Mouse (Mus musculus) erythroblast, adult 5-6 weeks (primary cell): ENCODE measurements at regions not wholly inside any gene's neighbourhood (a gene's known extent, or its start where the extent isn't known, plus 50 kb on each side); places are given as distances from the start of the nearest gene placed in this dataset.

Experiments
- ATAC-seq: replicated peaks from 2 replicates; pipeline ENCODE4 v1.8.0; 2016; ENCODE audit warnings: moderate number of reproducible peaks, mild to moderate bottlenecking, moderate TSS enrichment, inconsistent platforms; ENCODE audit not compliant: poor library complexity, low FRiP score, severe bottlenecking

GRCm38 (mm10) chr10:119061349-119061850 is 178.5 kb downstream of the Cand1 start:
- ATAC-seq = no peak

- no peak for ATAC-seq
Observed at GRCm38 (mm10) chr10:119058493-119059020, 181.3 kb downstream of the Cand1 start.

DNA sequence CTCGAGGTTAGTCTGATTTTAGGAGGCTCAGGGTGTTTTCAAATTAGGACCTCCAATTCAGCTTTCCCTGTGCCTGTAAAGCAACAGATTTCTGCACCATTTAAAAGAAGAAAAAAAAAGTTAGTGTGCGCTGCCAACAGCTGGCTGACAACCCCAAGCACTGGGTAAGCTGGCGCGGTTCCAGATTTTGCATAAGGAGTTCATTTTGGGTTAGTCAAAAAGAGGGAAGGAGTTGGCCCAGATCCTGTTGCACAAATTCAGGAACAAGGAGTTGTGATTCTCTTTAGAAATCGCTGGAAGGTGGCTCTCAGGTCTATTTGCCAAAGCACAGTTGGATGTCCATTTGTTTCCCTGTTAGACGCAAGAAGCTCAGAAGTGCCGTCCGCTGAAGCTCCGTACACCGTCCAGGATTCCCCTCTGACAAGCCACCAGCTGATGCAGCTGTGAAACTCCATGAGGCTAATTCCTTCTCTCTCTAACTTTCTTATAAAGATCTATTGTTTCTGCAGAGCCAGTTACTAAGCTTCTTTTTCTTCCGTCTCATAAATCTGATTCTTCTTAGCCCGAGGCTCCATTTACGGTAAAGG is 184.6 kb downstream of the Cand1 start:
- ATAC-seq = no peak

- ATAC-seq = no peak
Observed at GRCm38 (mm10) chr10:119054191-119055175, 184.5 kb upstream of the Dyrk2 start.

DNA sequence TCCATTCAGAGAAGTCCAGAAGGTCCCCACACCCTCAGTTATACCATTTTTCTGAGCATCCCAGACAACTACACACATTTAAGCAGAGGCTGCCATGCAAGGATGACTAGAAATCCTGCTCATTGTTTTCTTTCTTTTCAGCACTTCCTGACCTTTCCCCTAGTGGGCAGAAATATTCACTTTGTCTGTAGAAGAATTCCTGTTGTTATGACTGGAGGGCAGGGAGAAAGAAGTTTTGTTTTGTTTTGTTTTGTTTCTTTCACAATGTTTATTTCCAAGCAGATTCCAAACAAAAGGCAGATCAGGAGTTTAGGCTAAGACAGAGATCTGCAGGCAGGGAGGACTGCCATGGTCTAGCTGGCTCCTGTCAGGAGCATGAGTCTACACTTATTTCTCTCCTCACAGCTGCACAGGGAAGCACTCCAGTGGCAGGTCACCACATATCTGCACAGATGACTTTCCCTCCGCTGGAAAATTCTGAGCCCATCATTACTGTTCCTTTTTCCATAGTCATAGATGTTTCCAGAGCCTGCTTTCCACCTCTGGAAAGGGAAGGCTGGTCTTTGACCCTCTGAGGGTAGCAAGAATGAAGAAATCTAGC is 182.5 kb upstream of the Dyrk2 start:
- ATAC-seq = no peak

DNA sequence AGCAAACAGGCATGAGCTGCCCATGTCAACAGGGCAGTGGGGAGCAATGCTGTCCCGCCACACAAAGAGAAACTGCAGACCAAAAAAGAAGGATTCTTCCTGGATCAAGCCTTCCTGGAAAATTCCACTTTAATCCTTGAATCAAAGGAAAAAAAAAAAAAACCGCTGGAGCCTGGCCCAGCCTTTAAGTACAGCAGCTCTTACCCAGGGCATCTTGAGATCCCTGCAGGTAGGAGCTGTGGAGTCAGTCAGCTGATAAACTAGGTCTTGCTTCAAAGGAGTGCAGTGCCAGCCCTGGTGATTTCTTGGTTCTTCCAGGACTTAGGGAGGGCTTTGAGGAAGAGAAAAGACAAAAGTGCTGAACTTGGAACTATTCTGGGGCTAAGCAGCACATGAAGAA is 181.6 kb upstream of the Dyrk2 start:
- ATAC-seq = no peak

DNA sequence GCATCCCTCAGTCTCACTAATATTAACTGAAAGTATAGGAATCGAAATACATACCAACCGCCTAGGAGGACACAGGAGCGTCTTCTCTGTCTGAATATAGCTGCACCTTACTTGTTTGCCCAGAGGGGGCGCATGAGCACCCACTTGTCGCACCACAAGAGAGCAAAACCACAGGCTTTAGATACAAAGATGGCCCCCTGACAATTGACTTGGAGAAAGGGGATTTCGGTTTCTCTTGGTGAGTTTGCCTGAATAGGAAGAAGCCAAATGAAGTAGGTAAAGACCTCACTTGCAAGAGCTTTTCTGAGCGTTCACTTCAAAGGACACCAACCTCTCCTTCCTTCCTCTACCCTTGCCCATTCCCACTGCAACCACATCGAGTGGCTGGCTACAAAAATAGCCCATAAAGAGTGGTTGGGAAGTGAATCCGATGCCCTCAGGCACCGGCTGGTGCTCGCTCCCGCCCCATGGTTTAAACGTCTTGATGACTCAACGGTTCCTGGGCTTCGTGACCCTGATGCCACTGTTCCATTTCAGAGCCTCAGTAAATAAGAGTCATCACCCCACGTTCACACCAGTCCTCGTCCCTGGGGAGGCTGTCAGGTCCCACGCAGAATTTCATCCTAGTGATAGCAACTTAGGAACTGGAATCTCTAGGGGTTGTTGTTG is 180.1 kb upstream of the Dyrk2 start:
- no peak for ATAC-seq

DNA sequence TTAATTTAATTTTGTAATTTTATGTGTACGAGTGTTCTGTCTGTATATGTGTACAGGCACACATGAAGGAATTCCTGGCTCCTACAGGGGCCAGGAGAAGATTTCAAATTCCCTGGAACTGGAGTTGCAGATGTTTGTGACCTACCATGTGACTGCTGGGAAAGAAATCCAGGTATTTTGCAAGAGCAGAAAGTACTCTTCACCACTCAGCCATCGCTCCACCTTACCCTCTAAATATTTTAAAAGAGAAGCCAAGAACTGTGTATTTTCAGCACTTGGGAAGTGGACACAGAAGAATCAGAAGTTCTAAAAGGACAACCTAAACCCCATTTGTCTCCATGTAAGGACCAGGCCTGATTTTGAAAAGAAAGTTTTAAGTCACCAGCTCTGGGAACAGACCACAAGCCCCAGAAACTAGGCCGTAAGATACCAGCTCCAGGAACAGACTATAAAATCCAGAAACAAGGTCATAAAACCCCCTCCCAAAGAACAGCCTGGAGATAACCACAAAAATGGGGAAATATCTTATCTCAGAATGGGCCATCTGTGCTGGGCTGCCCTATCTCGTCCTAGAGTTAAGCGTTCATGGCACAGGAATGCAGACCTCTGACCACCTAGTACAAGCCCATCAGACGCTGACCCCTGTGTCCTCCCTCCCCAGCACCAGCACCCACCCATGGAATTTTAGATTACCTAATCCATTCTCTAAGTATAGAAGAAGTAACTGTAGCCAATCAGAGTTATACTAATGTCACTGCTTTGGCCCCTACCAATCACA is 178.8 kb upstream of the Dyrk2 start:
- ATAC-seq = no peak

DNA sequence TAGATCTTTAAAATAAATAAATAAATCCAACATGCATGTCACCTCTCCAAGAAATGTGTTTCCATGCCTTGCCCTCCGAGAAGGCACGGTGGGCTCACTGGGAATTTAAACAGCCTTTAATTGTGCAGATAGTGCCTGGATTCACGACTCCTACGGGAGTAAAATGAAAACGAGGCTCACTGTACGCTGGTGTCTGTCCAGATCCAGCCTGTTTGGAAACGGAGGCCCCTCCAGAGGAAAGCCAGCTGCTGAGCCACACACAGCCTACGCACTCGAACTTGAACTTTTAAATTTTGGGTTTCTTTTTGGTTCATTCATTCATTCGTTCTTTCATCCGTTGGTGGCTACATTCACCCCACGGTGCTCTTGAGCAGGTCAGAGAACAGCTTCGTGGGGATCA is 175.1 kb upstream of the Dyrk2 start:
- ATAC-seq = no peak

DNA sequence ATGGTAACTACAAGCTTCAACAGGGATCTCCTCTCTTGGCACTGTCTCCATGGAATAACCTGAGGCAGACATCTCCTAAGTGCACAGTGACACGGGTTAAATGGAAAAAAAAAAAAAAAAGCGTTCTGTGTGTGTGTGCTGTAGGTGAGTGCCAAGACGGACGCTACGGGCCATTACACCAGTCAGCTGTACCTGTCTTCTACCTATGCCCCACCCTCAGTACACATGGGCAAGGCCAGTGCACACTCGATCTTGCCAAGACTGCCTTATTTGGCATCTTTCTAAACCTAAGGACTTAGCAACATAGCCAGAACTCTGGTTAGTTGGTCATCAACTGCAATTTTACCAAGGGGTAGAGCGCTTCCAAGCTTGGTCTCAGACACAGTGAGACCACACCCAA is 173.1 kb upstream of the Dyrk2 start:
- no peak for ATAC-seq

DNA sequence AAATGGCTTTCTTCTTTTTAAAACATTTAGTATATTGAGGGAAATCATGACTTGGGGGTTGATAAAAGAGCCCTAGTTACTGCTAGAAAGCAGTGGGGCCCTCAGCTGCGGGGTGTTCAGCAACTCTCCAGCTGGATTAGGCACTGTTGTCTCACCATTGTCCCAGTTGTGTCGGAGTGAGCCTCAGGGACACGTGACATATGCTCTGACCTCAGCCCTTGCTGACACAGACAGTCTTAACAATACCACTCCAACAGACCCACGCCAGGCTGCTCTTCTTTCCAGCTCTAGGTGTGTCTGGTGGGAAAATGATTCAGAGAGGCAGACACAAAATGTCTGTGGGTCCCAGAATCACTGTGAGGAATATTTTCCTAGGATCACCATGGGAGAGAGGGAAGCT is 170.2 kb upstream of the Dyrk2 start:
- no peak for ATAC-seq

- no peak for ATAC-seq
Observed at GRCm38 (mm10) chr10:119039732-119040131, 169.7 kb upstream of the Dyrk2 start.

DNA sequence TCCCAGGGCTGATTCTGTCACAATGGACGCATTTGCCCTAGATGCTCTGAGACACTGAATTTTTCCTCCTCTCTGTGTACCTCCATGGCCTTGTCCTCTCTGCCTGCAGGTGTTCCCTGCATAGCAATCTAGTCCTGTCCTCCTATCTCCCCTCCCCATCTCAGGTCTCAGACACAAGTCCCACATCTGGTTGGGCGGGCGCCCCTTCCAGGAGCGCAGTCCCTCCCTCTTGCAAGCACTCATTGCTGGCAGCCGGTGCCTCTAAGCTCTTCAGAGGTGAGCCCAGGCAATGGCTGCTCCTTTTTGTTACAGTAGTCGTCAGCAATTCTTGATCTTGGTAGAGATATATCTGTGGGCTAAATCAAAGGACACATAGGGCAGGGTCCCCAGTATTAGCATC is 169.0 kb upstream of the Dyrk2 start:
- no peak for ATAC-seq

DNA sequence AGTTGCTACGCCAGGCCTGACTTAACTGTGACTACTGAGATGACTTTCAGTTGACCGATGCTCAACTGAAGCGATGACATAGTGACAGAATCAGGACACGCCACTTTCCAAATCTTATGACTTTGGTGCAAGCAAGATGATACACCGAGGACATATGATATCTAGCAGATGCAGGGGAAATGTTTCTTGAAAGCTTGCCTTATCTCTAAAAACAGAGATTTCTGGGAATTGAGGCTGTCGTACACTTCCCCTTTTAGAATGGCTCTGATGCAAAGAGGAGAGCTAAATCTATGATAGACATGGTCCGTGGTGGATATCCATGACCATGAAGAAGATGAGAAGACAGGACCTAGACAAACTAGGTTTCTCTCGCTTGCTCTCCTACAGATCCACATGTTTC is 167.8 kb upstream of the Dyrk2 start:
- no peak for ATAC-seq

GRCm38 (mm10) chr10:119035863-119036262 is 165.9 kb upstream of the Dyrk2 start:
- no peak for ATAC-seq

DNA sequence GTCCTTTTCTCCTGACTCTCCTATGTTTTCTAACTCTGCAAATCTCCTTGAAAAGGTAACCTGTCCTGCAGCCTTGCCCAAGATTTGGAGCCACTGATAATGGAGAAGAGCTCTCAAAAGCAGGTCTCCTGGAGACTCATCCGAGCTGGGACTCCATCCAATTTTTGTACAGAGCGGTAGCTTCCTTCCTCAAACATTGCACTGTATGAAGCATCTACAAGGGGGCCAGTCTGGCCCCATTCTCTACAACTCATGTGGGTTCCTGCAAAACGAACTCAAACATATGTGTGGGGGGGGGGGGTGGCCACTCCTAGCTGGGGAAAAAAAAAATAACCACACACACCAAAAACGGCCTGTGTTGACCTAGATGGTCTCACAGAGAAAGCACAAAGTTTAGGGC is 164.4 kb upstream of the Dyrk2 start:
- ATAC-seq = no peak

- no peak for ATAC-seq
Observed at GRCm38 (mm10) chr10:119031282-119032275, 161.6 kb upstream of the Dyrk2 start.

DNA sequence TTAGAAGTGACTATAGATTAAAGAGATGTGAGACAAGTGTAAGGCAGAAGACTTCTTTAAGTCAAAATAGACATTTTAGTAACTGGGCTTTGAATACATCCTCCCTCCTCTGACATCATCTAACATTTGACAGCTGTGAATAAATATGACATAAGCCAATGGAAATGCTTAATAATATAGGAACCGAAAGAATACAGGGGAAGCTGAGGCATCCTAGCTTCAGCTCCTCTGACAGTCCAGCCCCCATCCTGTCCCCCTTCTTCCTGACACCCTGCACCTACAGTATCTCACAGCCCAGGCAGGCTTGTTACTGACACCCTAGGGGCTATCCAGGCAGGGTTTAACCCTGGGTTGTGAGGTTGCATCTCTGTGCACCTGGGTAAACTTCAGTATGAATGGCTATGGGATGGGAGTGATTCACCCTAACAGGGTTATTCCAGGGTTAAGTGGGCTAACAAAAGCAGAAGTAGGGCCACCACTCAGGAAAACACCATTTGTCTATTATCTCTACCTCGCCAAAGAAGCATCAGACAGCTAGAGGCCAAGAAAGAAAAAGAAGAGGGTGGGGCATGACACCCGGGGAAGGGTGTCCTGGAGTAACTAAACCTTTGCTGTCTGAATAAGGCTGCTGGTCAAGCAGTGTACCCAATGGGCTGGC is 158.6 kb upstream of the Dyrk2 start:
- ATAC-seq = no peak
